Mouse (Mus musculus): ENCODE measurements at regions not wholly inside any gene's neighbourhood (a gene's known extent, or its start where the extent isn't known, plus 50 kb on each side); places are given as distances from the start of the nearest gene placed in this dataset.

GRCm38 (mm10) chr12:25304820-25305511, 208.0 kb upstream of the Id2 start:
- Histone ChIP-seq H3K27ac (replicated peaks) (no peak overlapping the region), H3K4me3 (no peak overlapping the region), H3K4me2 (replicated peaks) (no peak overlapping the region), H3K9ac (replicated peaks) (no peak overlapping the region), H3K9me3 (no peaks in the 10 kb centered on the region), H3K27me3 (no peaks in the 10 kb centered on the region), H3K4me1 (peaks cover 4% of the 10 kb centered on the region; the same call in 1 of the 2 replicates), H3K36me3 (no peaks in the 10 kb centered on the region)
- 43% methylated on average over 6 of the region's 6 CpGs for WGBS
- no peak for ATAC-seq (replicated peaks)

- no peak for ATAC-seq (replicated peaks)
- Histone ChIP-seq H3K27me3 (no peaks in the 10 kb centered on the region), H3K27ac (replicated peaks) (no peak overlapping the region), H3K36me3 (no peaks in the 10 kb centered on the region), H3K9me3 (no peaks in the 10 kb centered on the region), H3K4me2 (replicated peaks) (no peak overlapping the region), H3K4me1 (peaks cover 4% of the 10 kb centered on the region; the same call in 1 of the 2 replicates), H3K4me3 (no peak overlapping the region), H3K9ac (replicated peaks) (no peak overlapping the region)
- 38% methylated on average over 7 of the region's 7 CpGs for WGBS
Measured at GRCm38 (mm10) chr12:25303500-25304050, 206.6 kb upstream of the Id2 start.

DNA sequence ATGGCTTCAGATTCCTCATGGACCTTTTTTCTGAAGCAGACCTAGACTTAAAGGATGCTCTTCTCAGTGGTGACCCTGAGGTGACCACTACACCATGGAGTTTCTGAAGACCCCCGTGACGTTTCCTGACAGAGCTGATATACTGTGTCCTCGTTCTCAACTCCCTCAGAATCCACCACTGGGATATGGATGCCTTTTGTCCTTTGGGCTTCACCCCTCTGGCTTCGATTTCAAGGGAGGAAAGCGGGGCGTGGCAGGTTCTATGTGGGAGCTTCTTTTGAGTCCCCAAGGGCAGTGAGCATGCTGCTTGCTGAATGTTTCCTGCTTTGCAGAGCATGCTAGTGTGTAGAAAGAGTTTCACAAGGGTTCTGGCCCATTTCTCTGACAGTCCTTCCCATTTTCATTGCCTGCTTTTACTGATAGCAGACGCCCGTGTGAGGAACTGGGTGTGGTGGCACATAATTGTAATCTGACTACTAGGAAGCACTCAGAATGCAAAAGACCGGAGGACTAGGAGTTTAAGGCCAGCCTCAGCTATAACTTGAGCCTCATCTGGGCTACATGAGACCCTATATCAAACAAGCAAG, 204.0 kb upstream of the Id2 start:
- Histone ChIP-seq H3K4me2 (replicated peaks) (no peak overlapping the region), H3K27ac (replicated peaks) (no peak overlapping the region), H3K4me1 (peaks cover 4% of the 10 kb centered on the region; the same call in 1 of the 2 replicates), H3K9me3 (no peaks in the 10 kb centered on the region), H3K9ac (replicated peaks) (no peak overlapping the region), H3K27me3 (no peaks in the 10 kb centered on the region), H3K36me3 (no peaks in the 10 kb centered on the region), H3K4me3 (no peak overlapping the region)
- 84% methylated on average over 9 of the region's 9 CpGs for WGBS
- ATAC-seq (replicated peaks), result no peak

- H3K27ac ChIP-seq (replicated peaks), result no peak overlapping the region
- H3K4me3 ChIP-seq, result no peak overlapping the region
- H3K4me2 ChIP-seq (replicated peaks), result no peak overlapping the region
- H3K36me3 ChIP-seq, result no peaks in the 10 kb centered on the region
- H3K9me3 ChIP-seq, result no peaks in the 10 kb centered on the region
- H3K9ac ChIP-seq (replicated peaks), result no peak overlapping the region
- no peaks in the 10 kb centered on the region for H3K27me3 ChIP-seq
- H3K4me1 ChIP-seq, result peaks cover 2% of the 10 kb centered on the region; the same call in 1 of the 2 replicates
- ATAC-seq (replicated peaks), result no peak
- WGBS, result 84% methylated on average over 11 of the region's 11 CpGs
Measured at GRCm38 (mm10) chr12:25299603-25300471, 202.9 kb upstream of the Id2 start.

DNA sequence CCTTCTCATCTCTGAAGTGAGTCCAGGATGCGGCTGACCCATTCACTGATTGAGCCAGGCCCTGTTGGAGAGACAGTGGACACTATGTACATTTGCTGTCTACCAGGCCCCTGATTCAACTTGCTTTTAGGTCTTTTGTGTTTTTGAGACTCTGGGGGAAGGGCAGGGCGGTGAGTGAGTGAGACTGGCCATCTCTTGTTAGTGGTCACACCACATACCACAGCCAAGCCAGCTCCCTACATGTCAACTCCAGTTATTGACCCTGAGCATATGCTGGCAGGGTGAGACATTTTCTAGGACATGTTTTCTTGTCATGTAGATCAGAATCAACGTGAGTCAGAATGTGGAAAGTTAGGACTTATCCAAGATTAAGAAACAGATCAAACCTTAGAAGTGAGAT, 201.8 kb upstream of the Id2 start:
- Histone ChIP-seq H3K27ac (replicated peaks) (no peak overlapping the region), H3K9ac (replicated peaks) (no peak overlapping the region), H3K27me3 (no peaks in the 10 kb centered on the region), H3K4me1 (peaks cover 9% of the 10 kb centered on the region), H3K4me2 (replicated peaks) (no peak overlapping the region), H3K4me3 (no peak overlapping the region), H3K36me3 (no peaks in the 10 kb centered on the region), H3K9me3 (no peaks in the 10 kb centered on the region)
- 96% methylated on average over 3 of the region's 3 CpGs for WGBS
- ATAC-seq (replicated peaks), result no peak

DNA sequence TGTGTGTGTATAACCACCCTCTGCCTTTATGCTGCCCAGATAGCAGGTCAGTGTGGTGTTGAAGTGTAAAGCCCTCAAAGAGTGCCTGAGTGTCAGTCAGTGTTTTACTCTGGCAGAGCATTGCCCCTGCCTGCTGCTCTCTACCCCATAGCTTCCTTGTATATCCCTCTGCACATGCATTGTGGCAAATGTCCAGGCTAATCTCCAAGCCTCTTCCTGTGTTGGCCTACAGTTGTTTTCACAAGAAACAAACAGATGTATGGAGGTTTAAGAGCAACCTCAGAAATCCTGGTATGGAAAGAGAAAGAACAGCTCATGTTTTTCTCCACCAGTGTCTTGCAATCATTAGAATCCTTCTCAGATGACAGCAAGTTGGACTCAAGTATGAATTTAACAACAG, 201.0 kb upstream of the Id2 start:
- ATAC-seq (replicated peaks), result no peak
- H3K36me3 ChIP-seq, result no peaks in the 10 kb centered on the region
- no peaks in the 10 kb centered on the region for H3K27me3 ChIP-seq
- H3K9ac ChIP-seq (replicated peaks), result no peak overlapping the region
- no peak overlapping the region for H3K4me2 ChIP-seq (replicated peaks)
- H3K4me1 ChIP-seq, result peaks cover 15% of the 10 kb centered on the region
- H3K27ac ChIP-seq (replicated peaks), result no peak overlapping the region
- H3K9me3 ChIP-seq, result no peaks in the 10 kb centered on the region
- no peak overlapping the region for H3K4me3 ChIP-seq

- peaks cover 15% of the 10 kb centered on the region for H3K4me1 ChIP-seq
- no peak overlapping the region for H3K4me3 ChIP-seq
- no peaks in the 10 kb centered on the region for H3K36me3 ChIP-seq
- no peaks in the 10 kb centered on the region for H3K27me3 ChIP-seq
- H3K9me3 ChIP-seq, result no peaks in the 10 kb centered on the region
- no peak overlapping the region for H3K9ac ChIP-seq (replicated peaks)
- no peak overlapping the region for H3K4me2 ChIP-seq (replicated peaks)
- H3K27ac ChIP-seq (replicated peaks), result no peak overlapping the region
- 94% methylated on average over 3 of the region's 3 CpGs for WGBS
- no peak for ATAC-seq (replicated peaks)
Measured at GRCm38 (mm10) chr12:25296648-25297047, 199.7 kb upstream of the Id2 start.

- Histone ChIP-seq H3K4me1 (peaks cover 15% of the 10 kb centered on the region), H3K27me3 (no peaks in the 10 kb centered on the region), H3K36me3 (no peaks in the 10 kb centered on the region), H3K4me2 (replicated peaks) (no peak overlapping the region), H3K9ac (replicated peaks) (no peak overlapping the region), H3K9me3 (no peaks in the 10 kb centered on the region), H3K27ac (replicated peaks) (peak overlapping the region; percentile 40; the same call in 1 of the 2 replicates), H3K4me3 (no peak overlapping the region)
- WGBS, result 34% methylated on average over 4 of the region's 4 CpGs
- ATAC-seq (replicated peaks), result peak; percentile 53
Measured at GRCm38 (mm10) chr12:25294179-25295025, 197.5 kb upstream of the Id2 start.

GRCm38 (mm10) chr12:25293470-25294178, 196.7 kb upstream of the Id2 start:
- 23% methylated on average over 6 of the region's 6 CpGs for WGBS
- peak; percentile 43 for ATAC-seq (replicated peaks)
- Histone ChIP-seq H3K27ac (replicated peaks) (peak overlapping the region; percentile 40), H3K9ac (replicated peaks) (no peak overlapping the region), H3K27me3 (no peaks in the 10 kb centered on the region), H3K4me1 (peaks cover 15% of the 10 kb centered on the region), H3K9me3 (no peaks in the 10 kb centered on the region), H3K4me2 (replicated peaks) (no peak overlapping the region), H3K4me3 (no peak overlapping the region), H3K36me3 (no peaks in the 10 kb centered on the region)

DNA sequence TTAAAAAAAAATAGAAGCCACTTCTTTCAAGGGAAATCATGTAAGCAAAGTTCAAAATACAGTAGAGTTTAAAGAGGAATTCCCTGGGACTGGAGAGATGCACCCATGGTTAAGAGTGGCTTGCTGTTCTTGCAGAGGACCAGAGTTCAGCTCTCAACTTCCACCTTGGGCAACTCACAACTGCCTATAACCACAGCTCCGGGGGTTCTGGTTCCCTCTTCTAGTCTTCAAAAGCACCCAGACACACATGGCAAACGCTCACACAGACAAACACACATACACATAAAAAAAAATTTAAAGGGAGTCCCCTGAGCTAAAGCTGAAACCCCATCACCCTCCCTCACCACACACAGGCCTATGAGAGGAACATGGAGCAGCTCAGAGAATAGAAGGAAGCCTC, 192.4 kb upstream of the Id2 start:
- Histone ChIP-seq H3K9me3 (no peaks in the 10 kb centered on the region), H3K4me1 (peaks cover 12% of the 10 kb centered on the region), H3K27ac (replicated peaks) (no peak overlapping the region), H3K4me2 (replicated peaks) (no peak overlapping the region), H3K36me3 (no peaks in the 10 kb centered on the region), H3K4me3 (no peak overlapping the region), H3K27me3 (no peaks in the 10 kb centered on the region), H3K9ac (replicated peaks) (no peak overlapping the region)
- ATAC-seq (replicated peaks), result no peak
- WGBS, result 87% methylated on average over 2 of the region's 2 CpGs

DNA sequence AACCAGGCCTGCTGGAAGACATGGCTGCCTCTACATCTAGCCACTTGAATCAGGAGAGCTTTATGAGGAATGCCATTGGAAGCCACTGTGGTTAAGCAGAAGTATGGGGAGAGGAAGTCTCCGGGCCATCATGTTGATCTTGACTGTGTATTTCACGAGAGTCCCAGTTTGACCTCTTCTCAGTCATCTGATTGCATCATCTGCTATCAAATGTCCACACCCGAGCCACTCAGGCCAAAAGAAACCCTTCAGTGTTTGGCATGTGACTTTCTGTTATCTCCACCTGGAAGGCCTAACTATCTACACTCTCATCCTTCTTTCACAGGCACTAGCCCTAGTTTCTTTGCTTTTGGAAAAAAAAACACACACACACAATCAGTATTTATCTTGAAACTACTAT, 186.9 kb upstream of the Id2 start:
- no peak overlapping the region for H3K27ac ChIP-seq (replicated peaks)
- H3K4me2 ChIP-seq (replicated peaks), result no peak overlapping the region
- no peaks in the 10 kb centered on the region for H3K36me3 ChIP-seq
- no peak overlapping the region for H3K4me3 ChIP-seq
- no peaks in the 10 kb centered on the region for H3K4me1 ChIP-seq
- no peak overlapping the region for H3K9ac ChIP-seq (replicated peaks)
- H3K9me3 ChIP-seq, result no peaks in the 10 kb centered on the region
- H3K27me3 ChIP-seq, result no peaks in the 10 kb centered on the region
- no peak for ATAC-seq (replicated peaks)
- WGBS, result 87% methylated on average over 3 of the region's 3 CpGs

All from forebrain, embryonic 15.5 days (tissue).